Mouse (Mus musculus): Measurements from ENCODE around the gene Fgfr2.

GRCm38 (mm10) chr7:130727560-130727959 lies 2395.6 kb downstream of the Fgfr2 start:
- TF ChIP-seq POLR2A (IDR thresholded peaks at IDR 0.05; ENCODE audit: borderline replicate concordance, extremely low read depth, insufficient read depth, insufficient read length, poor library complexity, severe bottlenecking) = no peak
- TF ChIP-seq CTCF (IDR thresholded peaks at IDR 0.05; ENCODE audit: borderline replicate concordance, extremely low read depth, insufficient read depth, insufficient read length) = no peak

All from brain, embryonic 14.5 days (tissue).